Mouse (Mus musculus) heart, postnatal 10 days (tissue): Measurements from ENCODE around the gene Tenm3. TPM values are rescaled to one million over a fixed set of nuclear protein-coding genes. Genes with fewer than 3 reads are reported as not detected.
A peak's percentile ranks its signal among the peaks of the same experiment; 100 is the strongest.

ENCODE experiments used
- DNase-seq, 2 experiments: peaks; one replicate each; pipeline ENCODE4 v3.0.0; 2021
- intact Hi-C: fragments of 180-260 bp; cut with DNase I; formaldehyde crosslinking; loops from one replicate; pipeline ENCODE4 v1.15.1; 2025
- total RNA-seq, 2 experiments: library from RNA; stranded (reverse); gene quantifications; 2 replicates each; pipeline ENCODE4 v1.2.3; 2021

Gene Tenm3
- total RNA-seq, 2 experiments from 2014 or later: 8.3 to 8.7 TPM

DNA sequence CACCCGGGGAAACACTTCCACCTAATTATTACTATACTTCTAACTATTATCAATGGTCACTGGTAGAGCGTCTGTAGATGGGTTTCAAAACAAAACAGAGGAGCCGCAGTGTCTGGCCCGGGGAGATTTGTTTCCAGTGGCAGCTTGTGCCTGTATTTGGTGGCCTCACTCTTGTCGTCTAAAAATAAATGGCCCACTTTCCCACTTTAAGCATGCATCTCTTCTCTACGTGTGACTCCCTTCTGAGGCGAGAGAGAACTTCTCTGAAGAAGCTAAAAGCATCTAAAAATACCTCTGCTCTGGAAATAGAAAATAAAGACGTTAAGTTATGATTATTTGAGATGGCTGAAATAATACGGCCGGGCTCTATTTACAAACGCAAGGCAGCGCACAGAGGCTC lies 463.7 kb downstream of the Tenm3 start:
- peak; percentile 24 to 32 for DNase-seq
- intact Hi-C loops: no loop called here

DNA sequence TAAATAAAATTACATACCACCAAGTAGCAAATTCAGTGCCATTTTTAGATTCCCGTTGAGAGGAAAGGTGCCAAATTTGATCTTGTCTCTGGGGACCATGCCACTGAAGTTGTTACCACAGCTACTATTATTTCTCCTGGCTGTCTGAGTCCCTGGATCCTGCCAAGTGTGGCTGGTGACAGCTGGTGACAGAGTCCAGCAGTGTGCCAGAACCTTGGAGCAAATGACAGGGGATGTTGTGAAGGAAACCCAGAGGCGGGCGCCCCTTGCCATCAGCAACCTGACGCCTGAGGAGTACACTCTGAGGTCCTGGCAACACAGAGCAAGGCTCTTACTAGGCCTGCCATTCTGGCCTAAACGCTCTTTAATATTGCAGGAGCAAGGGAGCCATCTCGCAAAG lies 467.0 kb downstream of the Tenm3 start:
- intact Hi-C loops: no loop called here
- DNase-seq: peak; percentile 79 to 84

DNA sequence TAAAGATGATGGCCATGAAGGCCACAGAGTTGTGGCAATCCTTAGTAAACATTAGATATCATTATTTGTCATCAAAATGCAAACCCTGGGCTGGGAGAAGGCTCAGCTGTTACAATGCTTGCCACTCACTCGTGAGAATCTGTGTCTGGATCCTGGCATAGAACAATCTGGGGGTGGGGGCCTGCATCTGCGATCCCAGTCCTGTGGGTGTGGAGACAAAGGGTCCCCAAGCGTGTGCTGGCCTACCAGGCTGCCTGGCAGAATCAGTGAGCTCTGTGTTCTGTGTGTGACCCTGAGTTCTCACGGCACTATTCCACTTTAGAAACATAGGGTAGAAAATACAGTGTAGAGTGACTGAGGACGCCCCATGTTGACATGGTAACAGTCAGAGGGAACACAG lies 468.6 kb downstream of the Tenm3 start:
- DNase-seq: no peak
- intact Hi-C loops: no loop called here

DNA sequence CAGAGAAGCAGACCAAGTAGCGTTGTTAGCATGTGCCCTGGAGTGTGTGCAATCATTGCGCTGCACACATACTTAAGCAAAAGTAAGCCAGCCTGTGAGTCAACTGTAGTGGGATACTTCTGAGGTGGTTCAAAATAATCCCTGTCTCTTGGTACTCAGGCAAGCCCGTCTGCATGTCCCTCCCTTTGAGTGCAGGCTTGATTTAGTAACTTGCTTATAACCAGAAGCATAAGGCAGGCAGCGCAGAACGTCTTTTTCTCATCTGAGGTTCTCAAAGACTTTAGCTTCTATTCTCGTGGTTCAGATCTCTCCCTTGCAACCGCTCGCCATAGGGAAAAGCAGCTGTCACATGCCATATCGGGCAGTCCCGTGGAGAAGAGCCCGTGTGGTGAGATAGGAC lies 470.3 kb downstream of the Tenm3 start:
- DNase-seq: no peak
- intact Hi-C loops: no loop called here

DNA sequence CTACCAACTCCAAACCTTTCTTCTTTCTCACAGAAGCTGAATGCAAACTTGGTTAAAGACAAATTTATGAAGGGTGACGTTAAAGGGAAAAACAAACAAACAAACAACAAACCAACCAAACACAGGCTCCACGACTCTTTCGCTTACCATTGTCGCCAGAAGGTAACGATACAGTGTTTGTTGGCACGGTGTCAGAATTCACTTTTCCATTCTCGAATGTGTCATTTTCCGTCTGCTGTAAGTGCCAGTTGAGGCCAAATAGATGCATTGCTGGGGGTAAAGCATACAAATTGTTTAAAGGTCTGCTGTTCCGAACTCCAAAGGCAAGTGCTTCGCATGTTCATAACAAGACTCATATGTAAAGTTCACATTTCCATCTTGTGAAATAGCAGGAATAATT lies 476.6 kb downstream of the Tenm3 start:
- no peak for DNase-seq
- intact Hi-C loops: no loop called here

DNA sequence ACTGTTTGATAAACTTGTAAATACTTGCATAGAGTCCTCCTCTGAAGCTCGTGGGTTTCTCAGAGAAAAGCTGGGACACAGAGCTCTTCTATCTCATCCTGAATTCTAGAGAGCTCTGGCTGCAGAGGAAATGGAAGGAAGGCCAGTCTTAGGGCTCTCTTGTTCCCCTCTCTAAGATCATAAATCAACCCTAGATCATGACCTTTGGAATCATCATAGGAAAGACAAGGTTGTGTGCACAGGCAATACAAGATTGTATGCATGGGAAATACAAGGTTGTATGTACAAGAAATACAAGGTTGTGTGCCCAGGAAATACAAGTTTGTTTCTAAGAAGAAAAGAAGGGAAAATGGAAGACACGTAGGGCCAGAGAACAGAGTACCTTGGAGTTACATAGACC lies 486.9 kb downstream of the Tenm3 start:
- DNase-seq: no peak
- intact Hi-C loops: no loop called here

DNA sequence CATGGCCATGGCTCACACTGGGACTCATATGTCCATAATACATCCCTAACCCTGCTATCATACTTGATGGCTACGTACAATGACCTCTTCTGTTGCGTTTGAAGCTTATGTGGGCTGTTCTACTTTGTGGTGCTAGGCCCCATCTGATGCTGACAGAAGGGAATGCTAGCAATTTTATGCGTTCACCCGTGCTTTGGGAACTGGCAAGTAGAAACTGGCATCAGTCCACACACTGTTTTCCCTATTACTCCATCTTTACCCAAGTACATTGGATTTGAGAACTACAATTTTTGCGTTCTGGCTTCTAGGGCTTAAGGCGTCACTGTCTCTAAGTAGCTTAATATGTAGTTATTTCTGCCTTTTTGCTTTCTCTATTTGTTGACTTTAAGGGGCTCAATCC lies 490.3 kb downstream of the Tenm3 start:
- DNase-seq: no peak
- intact Hi-C loops: no loop called here

DNA sequence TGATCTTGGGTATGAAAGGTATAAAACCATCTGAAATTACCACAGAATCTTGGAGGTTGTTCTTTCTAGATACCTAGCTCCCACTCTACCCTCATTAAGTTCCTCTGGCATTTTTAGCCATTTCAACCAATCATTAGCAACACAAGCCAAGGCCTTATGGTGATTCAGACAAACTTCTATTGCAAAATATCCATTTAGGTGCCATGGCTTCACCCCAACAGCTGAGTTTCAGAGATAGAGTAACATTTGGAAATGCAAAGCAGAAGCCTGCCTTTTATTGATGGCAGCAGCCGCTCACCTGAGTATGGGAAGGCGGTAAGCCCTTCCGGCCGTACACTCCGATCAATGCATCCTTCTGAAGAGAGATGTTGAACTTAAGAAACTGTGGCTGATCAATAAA lies 494.9 kb downstream of the Tenm3 start:
- DNase-seq: no peak
- intact Hi-C loops: no loop called here

DNA sequence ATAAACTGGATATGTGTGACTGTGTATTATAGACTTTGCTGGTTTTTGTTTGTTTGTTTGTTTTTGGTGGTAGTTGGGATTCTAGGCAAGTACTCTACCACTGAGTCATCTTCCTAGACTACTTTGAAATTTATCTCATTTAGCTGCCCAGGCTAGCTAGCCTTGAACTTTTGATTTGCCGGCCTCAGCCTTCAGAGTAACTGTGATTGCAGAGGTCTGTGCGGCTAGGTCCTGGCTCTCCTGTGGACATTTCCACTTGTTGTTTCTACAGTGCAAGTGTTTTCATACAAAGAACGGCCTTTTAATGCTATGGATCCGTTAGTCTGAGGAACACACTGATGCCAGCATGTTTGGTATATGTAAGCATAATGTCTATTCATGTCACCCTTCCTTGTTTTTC lies 495.4 kb downstream of the Tenm3 start:
- intact Hi-C loops: no loop called here
- no peak for DNase-seq

DNA sequence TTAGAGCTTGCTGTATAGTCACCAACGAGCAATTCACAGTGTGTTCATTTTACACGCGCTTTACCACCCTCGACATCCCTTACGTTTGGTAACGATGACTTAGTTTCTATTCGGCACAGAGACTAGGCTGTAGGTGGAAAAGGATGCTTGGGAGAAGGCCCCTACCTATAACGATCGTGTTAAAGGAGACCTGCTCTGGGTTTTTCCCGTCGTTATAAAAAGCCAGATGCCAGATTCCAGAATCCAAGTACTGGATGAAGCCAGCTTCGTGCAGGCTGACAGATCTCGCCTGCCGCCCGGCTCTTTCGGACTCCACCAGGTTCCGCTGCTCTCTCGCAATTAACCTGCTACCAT lies 500.7 kb downstream of the Tenm3 start:
- intact Hi-C loops: no loop called here
- DNase-seq: no peak

DNA sequence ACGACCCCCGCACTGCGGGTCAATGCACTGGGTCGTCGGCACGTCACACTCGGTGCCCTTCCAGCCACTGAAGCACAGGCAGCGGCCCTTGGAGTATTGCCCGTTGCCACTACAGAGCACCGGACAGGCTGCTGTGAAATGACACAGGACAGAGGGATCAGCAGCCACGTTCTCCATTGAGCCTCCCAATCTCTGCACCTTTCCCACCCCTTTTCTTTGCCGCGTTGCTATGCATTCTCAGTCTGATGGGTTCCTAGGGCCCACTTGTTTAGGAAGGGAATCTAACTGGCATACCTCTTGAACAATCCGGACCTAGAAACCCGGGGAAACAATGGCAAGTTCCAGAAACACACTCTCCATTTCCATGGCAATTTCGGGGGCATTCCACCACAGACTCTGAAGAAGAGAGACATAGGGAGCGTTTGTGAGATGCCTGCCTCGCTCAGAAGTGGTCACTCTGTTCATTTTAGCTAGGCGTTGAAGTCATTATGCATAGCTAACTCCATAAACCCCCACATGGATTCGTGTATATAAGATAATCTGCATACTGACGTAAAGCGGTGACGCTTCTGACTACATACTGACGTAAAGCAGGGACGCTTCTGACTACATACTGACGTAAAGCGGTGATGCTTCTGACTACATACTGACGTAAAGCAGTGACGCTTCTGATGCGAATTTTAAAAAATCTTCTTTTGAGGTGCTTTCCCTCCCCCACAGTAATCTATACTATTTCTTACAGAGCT lies 501.3 kb downstream of the Tenm3 start:
- peak in 1 of 2 experiments; percentile 6 for DNase-seq
- intact Hi-C loops: no loop called here

DNA sequence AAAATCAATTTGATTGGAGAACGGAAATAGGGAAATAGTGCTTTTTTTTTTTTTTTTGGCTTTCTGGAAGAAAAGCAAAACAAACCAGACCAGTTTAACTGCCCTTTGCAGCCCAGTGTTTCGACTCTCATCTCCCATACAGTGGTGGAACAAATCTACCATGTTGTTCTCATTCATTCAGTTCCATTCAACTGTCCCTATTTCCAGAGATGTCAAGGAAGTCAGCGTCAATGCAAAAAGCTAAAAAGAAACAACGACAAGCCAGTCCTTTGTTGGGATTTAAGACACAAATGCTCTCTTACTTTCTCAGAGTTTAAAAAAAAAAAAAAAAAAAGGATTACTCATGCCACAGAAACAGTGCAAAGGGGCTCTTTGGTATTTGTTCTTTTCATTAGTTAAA lies 502.1 kb downstream of the Tenm3 start:
- no peak for DNase-seq
- intact Hi-C loops: no loop called here

DNA sequence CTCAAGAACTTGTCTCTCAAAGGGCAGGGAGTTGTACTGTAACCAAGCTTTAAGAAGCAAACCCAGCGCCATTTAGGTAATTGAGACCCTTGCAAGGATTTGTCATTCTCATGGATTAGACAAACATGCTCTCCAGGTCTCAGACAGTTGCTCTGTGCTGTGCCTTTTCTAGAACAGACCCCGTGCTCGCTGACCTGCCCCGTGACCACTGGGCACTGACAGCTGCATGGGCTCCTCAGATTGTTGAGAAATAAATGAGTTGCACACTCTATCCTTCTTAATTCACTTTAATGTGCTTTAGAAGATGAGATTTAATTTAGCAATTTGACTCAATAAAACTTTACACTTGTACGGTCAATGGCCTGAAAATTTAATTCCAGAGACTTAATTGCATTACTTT lies 502.5 kb downstream of the Tenm3 start:
- intact Hi-C loops: no loop called here

DNA sequence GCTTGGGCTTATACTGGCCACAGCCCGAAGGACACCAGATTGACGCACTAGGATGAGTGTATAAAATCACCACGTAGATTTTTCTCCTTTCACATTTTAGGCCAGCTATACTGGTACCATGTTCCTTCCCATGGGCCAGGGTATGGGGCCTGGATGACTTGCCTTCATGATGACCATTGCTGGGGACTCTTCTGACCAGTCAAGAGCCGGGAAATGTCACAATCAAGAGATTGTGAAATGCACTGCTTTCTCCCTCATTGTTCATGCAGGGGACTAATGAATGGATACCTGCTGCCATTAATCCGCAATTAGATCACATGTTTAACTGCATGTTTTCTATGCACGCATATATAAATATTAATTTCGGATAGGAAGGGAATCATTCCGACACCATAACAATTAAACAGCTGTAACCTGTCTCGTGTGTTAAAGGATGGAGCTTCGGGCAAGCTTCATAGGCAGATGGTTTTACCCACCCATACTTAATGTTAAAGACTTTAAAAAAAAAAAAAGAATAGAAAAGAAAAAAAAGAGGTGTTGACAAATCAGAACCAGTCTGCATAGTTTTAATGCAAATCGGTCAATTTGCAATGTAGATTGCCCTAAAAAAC lies 521.0 kb downstream of the Tenm3 start:
- intact Hi-C loops: no loop called here
- no peak for DNase-seq

More for the DNA sequence above, 502.5 kb downstream of the Tenm3 start:
- DNase-seq: no peak

DNA sequence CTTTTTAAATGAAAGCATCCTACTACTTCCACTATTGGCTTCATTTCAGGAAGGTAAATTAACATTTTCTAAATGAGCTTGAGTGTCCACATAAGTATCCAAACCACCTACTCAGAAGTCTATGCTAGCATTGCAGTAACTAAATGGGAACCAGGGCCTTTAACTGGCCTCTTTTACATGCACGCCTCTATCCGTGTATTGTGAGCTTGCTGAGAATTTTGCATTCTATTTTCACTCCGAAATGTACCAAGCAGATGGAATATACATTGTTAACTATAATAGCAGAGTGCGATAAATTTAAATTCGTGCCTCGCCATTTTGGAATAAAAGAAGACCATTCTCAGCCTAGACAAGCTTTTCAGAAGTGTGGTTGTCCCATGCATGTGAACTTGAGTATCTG lies 521.5 kb downstream of the Tenm3 start:
- intact Hi-C loops: no loop called here
- DNase-seq: no peak

DNA sequence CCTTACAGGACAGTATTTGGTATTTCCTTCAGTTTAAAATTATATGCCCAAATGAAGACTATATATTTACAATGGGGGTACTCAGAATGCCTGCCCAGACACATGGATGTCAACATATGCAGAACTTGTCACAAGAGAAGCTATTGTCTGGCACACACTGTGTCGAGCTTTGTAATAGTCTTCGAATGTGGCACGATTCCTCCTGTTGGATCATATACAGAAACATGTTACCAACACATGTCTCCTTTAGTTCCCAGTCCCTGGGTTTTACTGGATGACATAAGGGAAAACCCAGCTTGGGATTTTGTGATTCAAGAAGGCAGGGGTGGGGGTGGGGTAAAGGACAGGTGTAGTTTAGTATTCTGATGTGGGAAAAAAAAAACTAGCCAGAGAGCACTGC lies 524.1 kb downstream of the Tenm3 start:
- DNase-seq: no peak

DNA sequence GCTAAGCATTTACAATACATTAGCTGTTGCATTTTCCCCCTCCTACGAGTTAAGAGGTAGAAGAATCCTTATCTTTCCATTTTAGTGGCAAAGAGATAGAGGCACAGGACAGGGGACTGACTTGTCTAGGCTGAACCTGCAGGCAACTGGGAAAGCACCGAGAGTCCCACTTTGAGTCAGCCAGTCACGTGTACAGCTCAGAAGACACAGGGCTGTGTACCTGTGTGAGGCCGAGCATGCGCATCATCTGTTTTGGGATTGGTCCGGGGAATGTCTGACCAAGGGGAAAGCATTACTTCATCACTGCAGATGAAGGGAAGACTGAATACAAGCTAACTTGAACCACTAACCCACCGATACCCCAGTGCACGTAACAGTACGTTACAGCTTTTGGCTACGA lies 526.3 kb downstream of the Tenm3 start:
- intact Hi-C loops: no loop called here
- no peak for DNase-seq

More for the DNA sequence above, 524.1 kb downstream of the Tenm3 start:
- intact Hi-C loops: no loop called here

DNA sequence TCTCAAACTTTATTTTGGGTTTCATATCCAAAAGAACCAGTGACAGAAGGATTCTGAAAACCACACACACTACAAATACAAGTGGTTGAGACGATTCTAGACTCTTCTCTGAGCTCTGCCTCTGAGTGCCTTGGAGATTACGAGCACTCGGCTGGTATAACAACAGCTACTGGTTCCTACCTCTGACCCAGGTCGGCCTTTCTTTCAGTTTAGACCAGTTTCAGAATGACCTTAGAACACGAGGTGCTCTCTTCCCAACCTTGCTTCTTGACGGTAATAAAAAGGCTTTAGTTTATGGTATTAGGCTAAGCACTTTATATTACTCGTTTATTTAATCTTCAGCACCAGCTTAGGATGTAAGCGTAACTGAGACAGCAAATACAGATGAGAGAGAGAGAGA lies 528.1 kb downstream of the Tenm3 start:
- intact Hi-C loops: no loop called here
- no peak for DNase-seq

DNA sequence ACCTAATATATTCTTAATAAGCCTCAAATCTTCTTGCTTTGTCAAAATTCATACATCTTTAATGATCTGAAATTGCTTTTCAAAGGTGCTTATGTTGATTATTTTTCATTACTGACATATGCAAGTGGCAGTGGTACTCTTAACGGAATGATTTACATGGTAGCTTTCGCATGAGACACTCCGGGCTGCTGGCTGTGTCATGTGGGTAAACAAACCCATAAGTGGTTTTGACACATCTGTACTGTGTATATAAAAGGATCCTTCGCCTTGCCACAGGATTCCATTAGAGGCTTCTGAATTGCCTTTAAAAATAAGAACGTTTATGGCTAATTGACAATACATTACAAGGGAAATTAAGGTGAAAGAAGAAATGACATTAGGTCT lies 529.8 kb downstream of the Tenm3 start:
- DNase-seq: no peak
- intact Hi-C loops: no loop called here

DNA sequence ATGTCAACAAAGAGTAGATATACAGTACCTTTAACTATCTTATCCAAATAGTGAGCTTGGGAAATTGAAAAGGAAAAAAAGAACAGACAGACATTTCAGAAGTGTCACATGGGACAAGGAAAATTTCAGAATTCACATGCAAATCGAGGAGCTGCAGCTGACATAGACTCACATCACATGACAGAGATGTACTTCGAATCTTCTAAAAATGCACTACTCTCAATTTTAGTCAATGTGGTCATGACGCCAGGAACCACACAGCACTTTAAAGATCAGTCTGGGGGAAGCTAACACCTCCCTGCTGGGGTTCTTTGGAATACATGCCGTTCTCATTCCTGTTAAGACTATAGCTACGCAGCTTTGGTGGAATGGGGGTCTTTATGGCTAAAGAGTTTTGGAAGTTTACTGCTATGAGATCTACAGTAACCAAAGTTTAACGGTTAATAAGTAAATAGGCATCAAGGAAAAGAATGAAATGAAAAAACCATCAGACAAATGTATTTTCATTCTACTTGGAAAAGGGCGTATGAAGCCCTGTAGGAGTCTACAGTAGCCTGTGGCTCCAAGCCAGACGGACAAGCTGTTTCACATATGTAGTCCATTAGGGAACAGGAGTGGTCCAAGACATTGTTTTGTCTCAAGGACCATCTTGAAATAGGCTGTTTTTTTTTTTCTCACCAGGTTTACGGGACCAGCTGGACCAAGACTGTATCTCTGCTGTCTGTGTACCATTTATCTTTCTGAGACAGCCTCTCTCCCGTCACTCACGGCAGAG lies 530.4 kb downstream of the Tenm3 start:
- intact Hi-C loops: no loop called here
- DNase-seq: peak; percentile 35 to 44

DNA sequence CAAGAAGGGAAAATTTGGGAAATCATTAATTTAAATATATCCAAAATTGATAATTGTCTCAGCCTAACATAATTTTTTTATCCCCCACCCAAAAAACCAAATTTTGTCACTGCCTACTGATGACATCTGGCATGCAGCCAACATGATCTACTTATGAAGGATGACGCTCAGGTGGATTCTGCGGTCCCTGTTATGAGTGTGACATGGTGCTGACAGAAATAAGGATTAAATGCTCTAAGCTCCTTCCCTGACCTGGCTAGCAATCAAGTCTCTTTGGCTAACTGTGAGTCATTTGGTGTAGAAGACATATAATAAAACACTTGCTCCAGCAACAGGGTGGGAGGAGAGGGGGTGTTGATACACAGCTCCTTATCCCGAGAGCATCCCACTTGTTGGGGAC lies 532.0 kb downstream of the Tenm3 start:
- intact Hi-C loops: no loop called here
- no peak for DNase-seq

DNA sequence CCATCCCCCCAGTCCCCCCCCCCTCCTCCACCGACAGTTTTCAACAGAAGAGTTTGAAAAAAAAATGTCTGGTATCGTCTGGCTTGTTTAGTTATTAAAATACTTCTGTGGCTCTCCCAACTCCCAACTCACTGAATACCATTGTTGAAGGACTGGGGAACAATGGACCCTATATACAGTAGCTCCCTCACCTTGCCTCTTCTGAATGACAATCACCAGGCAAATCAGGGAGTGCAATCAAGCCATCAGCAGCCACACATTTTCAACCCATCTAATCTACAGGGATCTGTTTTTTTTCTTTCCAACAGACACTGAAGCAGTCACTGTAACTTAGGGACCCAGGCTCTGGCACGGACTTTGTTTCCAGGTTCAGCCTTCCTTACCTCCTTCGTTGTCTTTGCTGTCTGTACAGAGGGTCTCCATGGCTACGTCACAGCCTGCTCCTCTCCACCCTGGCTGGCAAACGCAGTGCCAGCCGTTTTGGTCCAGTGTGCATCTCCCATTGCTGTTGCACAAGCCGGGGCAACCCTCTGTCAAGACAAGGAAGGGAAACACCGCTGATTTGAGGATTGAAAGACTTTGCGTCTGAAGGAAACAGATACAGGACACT lies 533.4 kb downstream of the Tenm3 start:
- intact Hi-C loops: no loop called here

More for the DNA sequence above, 533.4 kb downstream of the Tenm3 start:
- DNase-seq: no peak
